Mouse (Mus musculus) bone marrow macrophage, adult 2 months (primary cell): ENCODE measurements around the gene Bach1.

Source experiments
- CTCF ChIP-seq: IDR thresholded peaks from 2 replicates; pipeline ENCODE4 v1.5.1; 2012; ENCODE audit warnings: low read depth, mild to moderate bottlenecking, low read length, moderate library complexity
- POLR2A ChIP-seq: IDR thresholded peaks from 2 replicates; pipeline ENCODE4 v1.6.1; 2012; ENCODE audit warnings: mild to moderate bottlenecking, low read depth, low read length, borderline replicate concordance

- no peak for TF ChIP-seq CTCF
- no peak for TF ChIP-seq POLR2A
These were observed 34.9 kb upstream of the Bach1 start for GRCm38 (mm10) chr16:87663890-87664289.
